Mouse (Mus musculus) splenic B cell, adult 2 months (primary cell): ENCODE data around the gene Rad50.

Experiments used
- DNase-seq: peaks from one replicate; pipeline ENCODE4 v3.0.0-alpha.2; 2011; ENCODE audit warnings: low read depth, low spot score
- H3K27me3 ChIP-seq: 2 replicates; pipeline ENCODE4 v1.6.1; 2012; ENCODE audit warnings: mild to moderate bottlenecking, low read length, moderate library complexity, mixed read lengths; ENCODE audit not compliant: control insufficient read depth, poor library complexity, insufficient read depth, severe bottlenecking
- H3K36me3 ChIP-seq: 2 replicates; pipeline ENCODE4 v1.6.1; 2012; ENCODE audit warnings: mild to moderate bottlenecking, low read length, moderate library complexity, mixed read lengths; ENCODE audit not compliant: control insufficient read depth, poor library complexity, insufficient read depth, severe bottlenecking

Rad50 gene

GRCm38 (mm10) chr11:53615172-53615571, 91.9 kb downstream of the Rad50 start:
- DNase-seq = no peak
- Histone ChIP-seq H3K27me3 (no peaks in the 10 kb centered on the region), H3K36me3 (no peaks in the 10 kb centered on the region)

GRCm38 (mm10) chr11:53609672-53610071, 97.4 kb downstream of the Rad50 start:
- Histone ChIP-seq H3K36me3 (no peaks in the 10 kb centered on the region), H3K27me3 (no peaks in the 10 kb centered on the region)
- DNase-seq = peak; percentile 25

GRCm38 (mm10) chr11:53609231-53609630, 97.9 kb downstream of the Rad50 start:
- H3K36me3 ChIP-seq = no peaks in the 10 kb centered on the region
- DNase-seq = peak; percentile 41
- H3K27me3 ChIP-seq = no peaks in the 10 kb centered on the region

GRCm38 (mm10) chr11:53605609-53606008, 101.5 kb downstream of the Rad50 start:
- no peaks in the 10 kb centered on the region for H3K36me3 ChIP-seq
- no peaks in the 10 kb centered on the region for H3K27me3 ChIP-seq
- peak; percentile 16 for DNase-seq

GRCm38 (mm10) chr11:53604983-53605382, 102.1 kb downstream of the Rad50 start:
- Histone ChIP-seq H3K27me3 (no peaks in the 10 kb centered on the region), H3K36me3 (no peaks in the 10 kb centered on the region)
- no peak for DNase-seq
